Mouse (Mus musculus): Measurements from ENCODE around the gene Zfp978. TPM values are rescaled to one million over a fixed set of nuclear protein-coding genes. Genes with fewer than 3 reads are reported as not detected.
"Not testable (repeated sequence)": the region's sequence is repeated elsewhere in the genome, so short reads cannot be mapped to it uniquely, and the experiment has no call there.

Zfp978 gene
- total and polyA plus RNA-seq, 3 experiments = 0.23 to 0.35 TPM; not detected in 1

DNA sequence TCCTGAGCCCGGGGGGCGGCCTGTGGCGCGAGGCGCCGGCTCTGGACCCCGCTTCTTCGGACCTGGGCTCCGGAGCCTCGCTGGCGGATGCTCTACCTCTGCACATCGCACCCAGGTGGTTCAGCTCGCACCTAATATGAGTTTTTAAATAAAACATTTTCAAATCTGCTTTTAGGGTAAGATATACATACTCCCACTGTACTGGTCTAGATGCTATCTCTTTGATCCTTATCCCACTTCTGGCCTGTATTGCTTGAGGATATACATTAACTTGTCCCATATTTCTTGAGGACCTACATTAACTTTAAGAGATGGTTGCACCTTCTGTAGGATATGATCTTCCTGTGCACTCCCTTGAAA, 46.3 kb downstream of the Zfp978 start:
- no peak for DNase-seq

GRCm38 (mm10) chr4:147416365-147416764, 55.3 kb downstream of the Zfp978 start:
- not testable (repeated sequence) for DNase-seq

DNA sequence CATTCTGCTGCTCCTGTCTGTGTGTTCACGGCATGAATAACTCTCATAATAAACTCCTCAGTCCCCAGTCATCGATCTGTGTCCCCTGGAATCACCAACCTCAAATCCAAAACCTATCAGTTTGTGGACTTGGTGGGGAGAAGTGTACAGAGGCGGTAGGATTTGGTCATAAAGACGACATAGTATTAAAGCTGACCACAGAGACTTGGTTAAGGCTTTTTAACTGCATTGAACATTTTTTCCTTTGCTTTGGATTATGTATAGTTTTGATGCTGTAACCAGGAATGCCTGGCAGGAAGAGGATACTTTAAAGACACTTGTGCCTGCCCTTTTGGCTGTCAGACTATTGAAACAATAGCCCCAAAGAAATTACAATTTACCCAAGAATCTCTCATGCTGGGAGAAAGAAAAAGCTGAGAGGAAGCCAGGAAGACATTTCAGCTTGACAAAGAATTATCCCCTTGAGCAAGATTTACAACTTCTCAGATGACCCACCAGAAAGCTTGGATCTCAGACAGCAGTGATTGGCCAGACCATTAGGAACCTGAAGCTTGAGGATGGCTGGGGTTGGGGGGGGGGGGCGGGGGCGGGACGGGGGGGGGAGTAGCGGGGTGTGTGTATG, 56.2 kb downstream of the Zfp978 start:
- DNase-seq = no peak

GRCm38 (mm10) chr4:147417921-147418320, 56.8 kb downstream of the Zfp978 start:
- DNase-seq = no peak

- not testable (repeated sequence) for DNase-seq
These were observed 57.2 kb downstream of the Zfp978 start for GRCm38 (mm10) chr4:147418333-147418732.

- DNase-seq = not testable (repeated sequence)
These were observed 58.1 kb downstream of the Zfp978 start for GRCm38 (mm10) chr4:147419190-147419589.

DNA sequence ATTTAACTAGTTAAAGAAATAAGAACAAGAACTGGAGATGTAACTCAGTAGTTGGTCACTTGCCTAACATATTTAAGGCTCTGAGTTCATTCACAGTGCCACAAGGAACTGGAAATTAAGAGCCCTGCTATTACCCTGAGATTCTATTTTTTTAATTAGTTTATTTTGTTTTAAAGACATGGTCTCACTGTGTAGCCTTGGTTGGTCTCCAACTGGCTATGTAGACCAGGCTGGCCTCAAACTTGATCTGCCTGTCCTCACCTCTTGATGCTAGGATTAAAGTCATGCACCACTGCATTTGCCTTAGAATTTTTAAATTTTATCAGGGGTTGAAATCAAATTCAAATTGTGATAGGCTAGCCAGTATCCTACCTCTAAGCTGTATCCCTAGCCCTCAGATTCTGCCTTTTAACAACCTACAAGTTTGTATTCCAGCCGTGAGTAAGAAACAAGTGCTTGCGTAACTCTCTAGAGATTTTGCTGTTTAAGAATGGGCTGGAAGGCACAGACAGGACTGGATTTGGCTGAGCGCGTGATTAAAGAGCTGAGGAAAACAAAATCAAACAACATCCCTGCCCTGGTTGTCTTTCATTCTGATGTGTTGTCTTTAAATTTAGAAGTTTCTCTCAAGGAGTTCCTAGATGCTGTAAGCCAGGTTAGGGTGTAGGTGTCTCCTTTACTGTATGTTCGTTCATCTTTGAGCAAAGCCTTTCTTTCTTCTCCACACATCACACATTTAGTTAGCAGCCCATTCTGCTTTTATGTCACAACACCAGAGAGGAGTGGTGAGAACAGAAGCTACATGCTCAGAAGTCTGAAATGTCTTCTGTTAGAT, 58.9 kb downstream of the Zfp978 start:
- not testable (repeated sequence) for DNase-seq

DNA sequence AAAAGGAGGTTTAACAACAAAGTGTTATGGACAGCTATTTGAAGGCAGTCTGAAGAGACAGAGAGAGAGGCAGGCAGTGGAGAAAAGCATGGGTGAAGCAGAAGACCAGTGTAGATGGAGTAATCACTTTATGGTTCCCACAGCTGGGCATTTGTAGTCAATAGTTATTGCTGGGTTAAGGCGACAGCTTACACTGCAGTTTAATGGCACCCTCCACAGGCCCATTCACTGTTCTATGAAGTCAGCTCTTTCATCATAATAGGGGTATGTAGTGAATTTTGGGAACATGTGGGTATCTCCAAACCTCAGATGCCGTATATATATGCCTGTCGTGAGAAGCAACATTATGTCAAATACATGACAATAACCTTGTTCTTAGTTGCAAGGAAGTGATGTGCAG, 59.7 kb downstream of the Zfp978 start:
- DNase-seq = no peak

DNA sequence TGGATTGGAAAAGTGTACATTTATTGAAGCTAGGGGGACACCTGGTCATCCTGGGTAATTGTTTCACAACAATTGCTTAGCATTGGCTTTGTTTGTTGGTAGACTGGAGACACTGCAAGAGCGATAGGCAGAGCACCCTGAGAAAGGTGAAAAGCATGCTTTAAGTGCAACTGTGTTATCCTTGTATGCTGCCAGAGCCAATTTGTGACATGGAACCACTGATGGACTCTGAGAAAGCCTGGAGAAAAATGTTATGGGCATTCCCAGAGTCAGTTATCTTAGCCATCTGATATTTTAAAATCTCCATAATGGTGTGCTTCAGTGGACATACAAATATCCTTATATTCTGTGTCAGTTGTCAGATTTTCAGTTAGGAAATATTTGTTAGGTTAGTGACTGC, 60.2 kb downstream of the Zfp978 start:
- DNase-seq = not testable (repeated sequence)

DNA sequence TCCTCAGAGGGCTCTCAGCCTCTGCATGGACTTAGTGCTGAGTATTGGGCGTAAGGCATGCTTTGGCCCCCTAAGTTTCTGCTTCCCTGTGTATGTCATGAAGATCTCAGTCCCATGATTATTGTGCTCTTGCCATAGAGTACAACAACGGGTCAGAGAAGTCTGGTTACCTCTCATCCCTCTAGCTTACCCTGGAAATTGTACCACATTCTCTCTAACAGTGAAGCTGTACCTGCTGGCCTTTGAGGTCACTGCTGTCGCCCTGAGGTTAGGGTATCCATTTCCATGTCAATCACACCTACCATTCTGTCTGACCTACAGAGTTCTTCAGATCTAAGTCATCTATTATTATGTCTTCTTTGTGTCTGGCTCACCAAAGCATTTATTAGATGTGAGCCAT, 62.0 kb downstream of the Zfp978 start:
- DNase-seq = no peak

- DNase-seq = no peak
These were observed 62.7 kb downstream of the Zfp978 start for GRCm38 (mm10) chr4:147423641-147424298.

GRCm38 (mm10) chr4:147424404-147424803, 63.3 kb downstream of the Zfp978 start:
- DNase-seq = not testable (repeated sequence)

DNA sequence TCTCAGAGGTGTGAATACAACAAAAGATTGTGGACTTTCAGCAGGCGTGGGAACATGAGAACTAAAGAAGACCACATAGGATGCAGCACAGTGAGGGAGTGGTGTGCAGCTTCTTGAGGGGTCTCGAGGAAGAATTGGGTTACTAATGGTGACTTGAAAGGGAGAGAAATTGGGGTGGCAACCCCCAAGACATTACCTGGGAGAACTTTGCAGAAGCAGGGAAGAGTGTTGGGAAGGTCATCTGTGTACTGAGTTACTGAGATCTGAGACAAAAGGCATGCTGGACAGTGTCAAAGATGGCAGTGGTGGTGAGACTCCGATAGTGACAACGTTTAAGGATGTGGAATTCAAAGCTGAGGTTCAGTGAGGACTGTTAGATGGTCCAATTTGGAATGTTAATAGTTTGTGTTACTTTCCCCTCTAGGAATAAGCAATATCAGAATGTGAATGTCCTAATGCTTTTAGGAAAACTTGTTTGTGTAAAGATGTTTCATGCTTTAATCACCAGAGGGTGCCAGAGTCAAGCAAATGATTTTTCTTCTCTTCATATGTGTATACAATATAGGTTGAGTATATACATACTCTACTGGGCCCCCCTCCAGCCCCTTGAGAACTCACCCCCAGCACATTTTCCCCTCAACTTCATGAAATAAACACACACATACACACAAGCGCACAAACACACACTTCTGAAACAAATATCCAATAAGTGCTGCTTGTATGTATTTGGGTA, 64.7 kb downstream of the Zfp978 start:
- not testable (repeated sequence) for DNase-seq

GRCm38 (mm10) chr4:147430651-147431050, 69.5 kb downstream of the Zfp978 start:
- no peak for DNase-seq

GRCm38 (mm10) chr4:147431696-147432442, 70.8 kb downstream of the Zfp978 start:
- DNase-seq = not testable (repeated sequence)

DNA sequence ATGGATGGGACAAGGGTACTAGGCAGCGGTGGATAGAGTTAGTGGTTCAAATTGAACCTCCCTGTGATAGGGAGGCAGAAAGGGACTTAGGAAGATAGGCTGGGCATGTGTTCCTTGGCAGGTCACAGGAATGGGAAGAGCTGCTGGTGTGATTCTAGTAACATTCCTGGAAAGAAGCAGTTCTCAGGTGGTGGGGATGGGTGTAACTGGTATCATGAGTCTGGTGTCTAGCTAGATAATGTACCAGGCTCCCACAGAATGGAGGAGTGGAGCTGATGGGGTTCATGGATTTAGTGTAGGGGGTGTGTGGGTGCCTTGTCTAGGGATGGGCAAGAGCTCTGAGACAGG, 71.3 kb downstream of the Zfp978 start:
- no peak for DNase-seq

DNA sequence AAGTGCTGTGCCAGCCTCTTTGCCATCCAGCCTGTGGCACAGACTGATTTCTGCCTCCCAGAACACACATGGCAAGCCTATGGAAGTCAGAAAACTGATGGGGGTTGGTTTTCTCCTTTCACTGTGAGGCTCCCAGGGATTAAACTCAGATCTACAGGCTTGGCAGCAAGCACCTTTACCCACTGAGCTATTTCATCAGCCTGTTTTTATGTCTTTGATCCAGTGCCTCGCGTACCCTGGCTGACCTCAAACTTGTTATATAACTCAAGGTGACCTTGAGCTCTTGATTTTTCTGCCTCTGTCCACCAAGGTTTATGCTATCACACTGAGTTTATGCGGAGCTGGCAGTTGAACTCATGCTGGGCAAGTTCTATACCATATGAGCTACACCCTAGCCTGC, 71.9 kb downstream of the Zfp978 start:
- DNase-seq = peak; percentile 48

DNA sequence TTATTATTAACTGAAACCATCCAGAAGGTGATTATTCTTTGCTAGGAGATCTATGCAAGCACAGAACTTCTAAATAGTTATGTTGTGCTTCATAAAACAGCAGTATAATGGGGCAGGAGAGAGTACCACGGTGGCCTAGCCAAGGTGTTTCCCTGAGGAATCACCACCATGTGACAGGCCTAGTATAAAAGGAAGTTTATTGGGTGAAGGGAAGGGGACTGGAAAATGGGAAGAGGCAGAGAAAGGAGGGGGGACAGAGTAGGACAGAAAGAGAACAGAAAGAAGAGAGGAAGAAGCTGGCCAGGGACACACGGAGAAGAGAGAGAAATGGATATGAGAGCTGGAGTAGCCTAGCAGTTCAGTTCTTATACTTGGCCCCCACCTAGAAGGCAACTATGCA, 72.8 kb downstream of the Zfp978 start:
- DNase-seq = no peak
